Mouse (Mus musculus): Measurements from ENCODE around the gene Lgalsl. TPM values are rescaled to one million over a fixed set of nuclear protein-coding genes. Genes with fewer than 3 reads are reported as not detected.

Lgalsl gene
- polyA plus RNA-seq, 1 experiment: 13.3 TPM

GRCm38 (mm10) chr11:20854032-20854741 lies 23.3 kb upstream of the Lgalsl start:
- Histone ChIP-seq H3K4me1 (ENCODE audit: control insufficient read depth, insufficient read depth, insufficient read length, low read length) (peaks cover 7% of the 10 kb centered on the region; the same call in 1 of the 2 replicates), H3K27ac (replicated peaks; ENCODE audit: low read depth, low read length) (no peak overlapping the region), H3K4me3 (ENCODE audit: insufficient read depth, low read depth, low read length) (no peak overlapping the region)

DNA sequence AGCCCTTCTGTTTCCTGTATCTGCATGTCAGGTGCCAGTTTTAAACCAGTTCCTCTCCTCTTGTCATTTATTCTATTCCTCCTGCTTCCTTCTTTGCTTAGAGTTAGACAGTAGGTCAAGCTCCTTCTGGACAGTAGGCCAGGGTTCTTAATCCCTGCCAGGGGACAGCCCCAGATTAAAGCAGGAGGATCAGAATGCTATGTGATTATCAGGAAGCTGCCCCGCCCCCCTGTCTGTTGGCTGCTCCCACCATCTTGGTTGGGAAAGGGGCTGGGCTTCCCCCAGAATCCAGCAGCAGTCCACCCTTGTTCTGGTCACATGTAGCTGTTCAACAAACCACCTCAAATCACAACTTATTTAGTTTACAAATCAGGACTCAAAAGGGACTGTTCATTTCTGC lies 19.3 kb upstream of the Lgalsl start:
- H3K4me3 ChIP-seq (ENCODE audit: insufficient read depth, low read depth, low read length): no peak overlapping the region
- H3K27ac ChIP-seq (replicated peaks; ENCODE audit: low read depth, low read length): no peak overlapping the region
- no peaks in the 10 kb centered on the region for H3K4me1 ChIP-seq (ENCODE audit: control insufficient read depth, insufficient read depth, insufficient read length, low read length)

- H3K27ac ChIP-seq (replicated peaks; ENCODE audit: low read depth, low read length): no peak overlapping the region
- no peaks in the 10 kb centered on the region for H3K4me1 ChIP-seq (ENCODE audit: control insufficient read depth, insufficient read depth, insufficient read length, low read length)
- H3K4me3 ChIP-seq (ENCODE audit: insufficient read depth, low read depth, low read length): no peak overlapping the region
Observed at GRCm38 (mm10) chr11:20849403-20849802, 18.5 kb upstream of the Lgalsl start.

GRCm38 (mm10) chr11:20837366-20837765 lies 6.5 kb upstream of the Lgalsl start:
- no peak overlapping the region for H3K4me3 ChIP-seq (ENCODE audit: insufficient read depth, low read depth, low read length)
- H3K27ac ChIP-seq (replicated peaks; ENCODE audit: low read depth, low read length): no peak overlapping the region
- no peaks in the 10 kb centered on the region for H3K4me1 ChIP-seq (ENCODE audit: control insufficient read depth, insufficient read depth, insufficient read length, low read length)

DNA sequence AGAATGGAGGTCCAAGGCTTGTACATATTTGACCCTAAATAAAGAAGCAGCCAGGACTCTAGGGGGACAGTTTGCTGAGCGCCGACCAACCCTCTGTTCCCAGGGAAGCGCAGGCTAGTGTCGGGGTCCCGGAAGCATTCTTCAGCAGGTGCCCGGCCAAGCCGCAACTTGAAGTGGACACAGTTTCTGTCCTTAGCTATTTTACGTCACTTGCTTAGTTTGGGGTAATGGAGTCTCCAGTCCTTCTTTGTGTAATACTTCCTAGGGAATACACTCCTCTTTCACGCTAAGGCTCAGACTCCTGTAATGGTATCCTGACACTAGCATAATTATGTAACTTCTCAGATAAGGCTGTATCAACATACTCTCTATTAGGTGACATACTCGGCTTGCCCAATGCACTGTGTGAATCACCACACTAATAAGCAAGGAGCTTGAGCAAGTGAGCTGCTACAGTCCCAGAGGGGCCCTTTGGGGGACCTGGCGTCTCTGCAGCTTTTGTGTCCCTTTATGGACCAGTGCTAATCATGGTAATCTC lies 813 bp upstream of the Lgalsl start:
- no peaks in the 10 kb centered on the region for H3K4me1 ChIP-seq (ENCODE audit: control insufficient read depth, insufficient read depth, insufficient read length, low read length)
- H3K27ac ChIP-seq (replicated peaks; ENCODE audit: low read depth, low read length): 0 out of 2 replicates have a peak overlapping the region, but pooled peaks have one; percentile 10
- H3K4me3 ChIP-seq (ENCODE audit: insufficient read depth, low read depth, low read length): peak overlapping the region; percentile 89

- peak overlapping the region; percentile 89 for H3K4me3 ChIP-seq (ENCODE audit: insufficient read depth, low read depth, low read length)
- H3K27ac ChIP-seq (replicated peaks; ENCODE audit: low read depth, low read length): peak overlapping the region; percentile 41; the same call in 1 of the 2 replicates
- no peaks in the 10 kb centered on the region for H3K4me1 ChIP-seq (ENCODE audit: control insufficient read depth, insufficient read depth, insufficient read length, low read length)
Observed at GRCm38 (mm10) chr11:20829993-20830685, 717 bp downstream of the Lgalsl start.

- Histone ChIP-seq H3K4me3 (ENCODE audit: insufficient read depth, low read depth, low read length) (no peak overlapping the region), H3K4me1 (ENCODE audit: control insufficient read depth, insufficient read depth, insufficient read length, low read length) (no peaks in the 10 kb centered on the region), H3K27ac (replicated peaks; ENCODE audit: low read depth, low read length) (no peak overlapping the region)
Observed at GRCm38 (mm10) chr11:20829056-20829686, 1.7 kb downstream of the Lgalsl start.

GRCm38 (mm10) chr11:20823961-20824360 lies 6.9 kb downstream of the Lgalsl start:
- Histone ChIP-seq H3K4me1 (ENCODE audit: control insufficient read depth, insufficient read depth, insufficient read length, low read length) (no peaks in the 10 kb centered on the region), H3K27ac (replicated peaks; ENCODE audit: low read depth, low read length) (no peak overlapping the region), H3K4me3 (ENCODE audit: insufficient read depth, low read depth, low read length) (no peak overlapping the region)

- no peaks in the 10 kb centered on the region for H3K4me1 ChIP-seq (ENCODE audit: control insufficient read depth, insufficient read depth, insufficient read length, low read length)
- no peak overlapping the region for H3K4me3 ChIP-seq (ENCODE audit: insufficient read depth, low read depth, low read length)
- no peak overlapping the region for H3K27ac ChIP-seq (replicated peaks; ENCODE audit: low read depth, low read length)
Observed at GRCm38 (mm10) chr11:20823301-20823700, 7.6 kb downstream of the Lgalsl start.

DNA sequence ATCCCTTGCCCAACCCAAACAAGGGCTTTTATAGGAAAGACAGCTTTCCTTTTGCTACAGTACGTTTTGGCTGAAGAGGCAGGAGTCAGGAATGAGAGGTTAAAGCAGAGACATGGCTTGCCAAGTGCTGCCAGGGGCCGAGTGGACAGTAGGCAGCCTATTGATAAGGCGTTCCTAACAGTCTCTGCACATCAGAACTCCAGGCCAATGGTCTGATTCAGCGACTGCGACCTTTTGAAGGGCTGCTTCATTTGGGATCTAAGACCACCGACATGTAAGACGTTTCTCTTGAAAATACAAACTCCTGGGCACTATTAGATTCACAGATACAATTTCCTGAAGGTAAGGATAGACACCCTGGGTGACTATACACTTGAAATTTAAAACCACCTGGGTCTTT lies 9.5 kb downstream of the Lgalsl start:
- no peak overlapping the region for H3K27ac ChIP-seq (replicated peaks; ENCODE audit: low read depth, low read length)
- H3K4me3 ChIP-seq (ENCODE audit: insufficient read depth, low read depth, low read length): no peak overlapping the region
- no peaks in the 10 kb centered on the region for H3K4me1 ChIP-seq (ENCODE audit: control insufficient read depth, insufficient read depth, insufficient read length, low read length)

DNA sequence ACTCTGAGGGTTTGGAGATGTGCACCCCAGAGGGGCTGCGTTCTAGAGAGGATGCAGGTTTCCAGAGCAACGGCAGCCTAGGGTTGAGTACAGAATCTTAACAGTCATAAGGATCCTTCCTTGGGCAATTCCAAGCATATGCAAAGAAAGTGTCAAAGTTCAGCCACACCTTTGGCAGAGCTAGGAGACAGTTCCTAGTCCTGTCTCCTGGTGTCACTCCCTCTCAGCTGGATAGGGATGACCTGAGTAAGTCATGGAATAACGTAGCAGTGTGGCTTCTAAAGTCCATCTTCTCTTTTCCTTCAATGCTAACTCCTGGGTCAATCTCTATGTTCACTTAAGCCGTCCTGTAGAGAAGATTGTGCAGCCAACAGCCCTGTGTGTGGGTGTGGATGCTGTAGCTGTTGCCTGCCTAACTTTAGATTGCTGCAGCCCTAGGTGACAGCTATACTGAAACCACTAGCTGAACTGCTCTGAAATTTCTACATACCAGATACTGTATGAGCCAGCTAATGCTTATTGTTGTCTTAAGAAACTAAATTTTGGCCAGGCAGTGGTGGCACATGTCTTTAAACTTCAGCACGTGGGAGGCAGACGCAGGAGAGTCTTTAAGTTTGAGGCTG lies 16.8 kb downstream of the Lgalsl start:
- Histone ChIP-seq H3K4me3 (ENCODE audit: insufficient read depth, low read depth, low read length) (no peak overlapping the region), H3K4me1 (ENCODE audit: control insufficient read depth, insufficient read depth, insufficient read length, low read length) (no peaks in the 10 kb centered on the region), H3K27ac (replicated peaks; ENCODE audit: low read depth, low read length) (no peak overlapping the region)

GRCm38 (mm10) chr11:20812153-20812887 lies 18.5 kb downstream of the Lgalsl start:
- Histone ChIP-seq H3K4me3 (ENCODE audit: insufficient read depth, low read depth, low read length) (no peak overlapping the region), H3K27ac (replicated peaks; ENCODE audit: low read depth, low read length) (no peak overlapping the region), H3K4me1 (ENCODE audit: control insufficient read depth, insufficient read depth, insufficient read length, low read length) (no peaks in the 10 kb centered on the region)

DNA sequence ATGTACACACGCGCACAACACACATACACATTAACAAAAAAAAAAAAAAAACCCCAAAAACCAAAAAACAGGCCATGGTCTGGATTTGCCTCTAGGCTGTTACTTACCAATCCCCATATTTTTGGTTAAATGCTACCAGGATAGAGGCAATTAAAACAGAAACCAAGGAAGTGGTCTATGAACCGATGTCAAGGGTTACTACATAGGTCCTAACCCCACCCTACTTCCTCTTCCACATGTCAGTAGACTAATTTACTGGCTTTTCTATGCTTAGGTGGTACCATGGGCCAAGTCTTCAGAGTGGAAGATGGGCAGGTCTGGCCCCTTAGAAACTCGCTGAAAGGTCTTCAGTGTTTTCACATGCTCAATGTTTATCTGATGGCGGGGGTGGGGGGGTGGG lies 24.2 kb downstream of the Lgalsl start:
- Histone ChIP-seq H3K4me1 (ENCODE audit: control insufficient read depth, insufficient read depth, insufficient read length, low read length) (no peaks in the 10 kb centered on the region), H3K27ac (replicated peaks; ENCODE audit: low read depth, low read length) (no peak overlapping the region), H3K4me3 (ENCODE audit: insufficient read depth, low read depth, low read length) (no peak overlapping the region)

- H3K4me3 ChIP-seq (ENCODE audit: insufficient read depth, low read depth, low read length): no peak overlapping the region
- H3K4me1 ChIP-seq (ENCODE audit: control insufficient read depth, insufficient read depth, insufficient read length, low read length): no peaks in the 10 kb centered on the region
- H3K27ac ChIP-seq (replicated peaks; ENCODE audit: low read depth, low read length): no peak overlapping the region
Observed at GRCm38 (mm10) chr11:20805604-20806249, 25.1 kb downstream of the Lgalsl start.
